ENCODE assay signal across 8 mouse cellular contexts in genomic region chr5:23830897-23831752, GRCm38 (mm10). TPM values are rescaled to one million over a fixed set of nuclear protein-coding genes. Genes with fewer than 3 reads are reported as not detected.
DNase-seq lines count a peak whose midpoint lies in the region; ATAC-seq lines count a peak whose summit lies in the region.

No protein-coding gene starts in this region.

- H3K9ac ChIP-seq in kidney, embryonic 16.5 days (replicated peaks; ENCODE audit: low read length): no peak overlapping the region

- H3K4me2 ChIP-seq in kidney, embryonic 16.5 days (replicated peaks; ENCODE audit: low read depth, low read length): peak overlapping the region; percentile 38

- peaks cover 36% of the 10 kb centered on the region for H3K27me3 ChIP-seq in heart, embryonic 10.5 days (ENCODE audit: insufficient read depth, poor library complexity, severe bottlenecking)
- peaks cover 12% of the 10 kb centered on the region for H3K27me3 ChIP-seq in kidney, embryonic 16.5 days (ENCODE audit: insufficient read depth, low read length)

- DNase-seq in kidney, adult 18-20 months: peak; percentile 34
- DNase-seq in kidney, adult 9 months: no peak
- DNase-seq in brain, adult 2 months (ENCODE audit: low read depth, low spot score): peak; percentile 41
- no peak for DNase-seq in heart, embryonic 10.5 days (ENCODE audit: low spot score)
- peak; percentile 64 for DNase-seq in testis, postnatal 10 days (ENCODE audit: low spot score)
- DNase-seq in MN1 (ENCODE audit: low spot score): no peak

- peaks cover 4% of the 10 kb centered on the region; the same call in 1 of the 2 replicates for H3K4me1 ChIP-seq in heart, embryonic 10.5 days
- H3K4me1 ChIP-seq in kidney, embryonic 16.5 days (ENCODE audit: insufficient read depth, low read length): no peaks in the 10 kb centered on the region

- WGBS in heart, embryonic 10.5 days: 29% methylated on average over 58 of the region's 58 CpGs
- 48% methylated on average over 58 of the region's 58 CpGs for WGBS in kidney, embryonic 16.5 days

- peak overlapping the region; percentile 35 for H3K4me3 ChIP-seq in heart, embryonic 10.5 days
- no peak overlapping the region; the same call in 1 of the 2 replicates for H3K4me3 ChIP-seq in kidney, embryonic 16.5 days (ENCODE audit: low read length)

- no peaks in the 10 kb centered on the region for H3K9me3 ChIP-seq in heart, embryonic 10.5 days
- H3K9me3 ChIP-seq in kidney, embryonic 16.5 days (ENCODE audit: low read length): no peaks in the 10 kb centered on the region

- no peaks in the 10 kb centered on the region for H3K36me3 ChIP-seq in heart, embryonic 10.5 days
- H3K36me3 ChIP-seq in kidney, embryonic 16.5 days (ENCODE audit: insufficient read depth, low read length): no peaks in the 10 kb centered on the region

- H3K27ac ChIP-seq in heart, embryonic 10.5 days: no peak overlapping the region
- no peak overlapping the region for H3K27ac ChIP-seq in kidney, embryonic 16.5 days (ENCODE audit: low read length)

- peak; percentile 27; the same call in 1 of the 2 replicates for ATAC-seq in kidney, embryonic 16.5 days (ENCODE audit: low FRiP score, low TSS enrichment)
- ATAC-seq in megakaryocyte, adult 5-6 weeks (ENCODE audit: poor library complexity, severe bottlenecking): 0 out of 2 replicates have a peak, but pooled peaks have one; percentile 24

RNA-seq across cellular contexts. Expression of gene Tomm7, which starts 12.8 kb away (rescaled TPM):
- 97.3 and 108 TPM in 2 replicates for polyA plus RNA-seq in heart, embryonic 10.5 days (2016; fragmentation: Nextera tagmentation; extraction: Ambion mirVana)
- polyA plus RNA-seq in kidney, embryonic 16.5 days (2015; fragmentation: Nextera tagmentation; extraction: Ambion mirVana): 99.1 and 99.6 TPM in 2 replicates
- total RNA-seq in megakaryocyte, adult 5-6 weeks (2015): 64.6 and 69.8 TPM in 2 replicates
- total RNA-seq in megakaryocyte, adult 5-6 weeks (2017): 165 and 188 TPM in 2 replicates

RNA-seq across cellular contexts. Expression of gene Rint1, which starts 43.6 kb away (rescaled TPM):
- polyA plus RNA-seq in heart, embryonic 10.5 days (2016; fragmentation: Nextera tagmentation; extraction: Ambion mirVana): 31.6 and 33.2 TPM in 2 replicates
- 33.6 and 36.7 TPM in 2 replicates for polyA plus RNA-seq in kidney, embryonic 16.5 days (2015; fragmentation: Nextera tagmentation; extraction: Ambion mirVana)
- total RNA-seq in megakaryocyte, adult 5-6 weeks (2015): 11.9 and 14.2 TPM in 2 replicates
- 12.0 and 16.3 TPM in 2 replicates for total RNA-seq in megakaryocyte, adult 5-6 weeks (2017)

RNA-seq across cellular contexts. Expression of gene Pus7, which starts 47.6 kb away (rescaled TPM):
- 31.9 and 38.3 TPM in 2 replicates for polyA plus RNA-seq in heart, embryonic 10.5 days (2016; fragmentation: Nextera tagmentation; extraction: Ambion mirVana)
- polyA plus RNA-seq in kidney, embryonic 16.5 days (2015; fragmentation: Nextera tagmentation; extraction: Ambion mirVana): 32.3 and 34.8 TPM in 2 replicates
- 4.7 and 5.0 TPM in 2 replicates for total RNA-seq in megakaryocyte, adult 5-6 weeks (2015)
- total RNA-seq in megakaryocyte, adult 5-6 weeks (2017): 5.1 and 12.0 TPM in 2 replicates

Comparison
In these comparisons a context has a peak if more than half of its experiments do, and no peak if none do; other contexts are left out.
1. DNase-seq: peak in kidney, adult 18-20 months (single experiment), brain, adult 2 months (single experiment) and testis, postnatal 10 days (single experiment); none in kidney, adult 9 months (single experiment), heart, embryonic 10.5 days (single experiment) and MN1 (single experiment).